Mouse (Mus musculus) lung, postnatal 0 days (tissue): ENCODE measurements around the gene Abhd17c. TPM values are rescaled to one million over a fixed set of nuclear protein-coding genes. Genes with fewer than 3 reads are reported as not detected.

Source experiments
- ATAC-seq: fragments of 200-750 bp; cut with Nextera tagmentation; 2 replicates; pipeline ENCODE4 v1.8.0; 2017; ENCODE audit warnings: moderate library complexity
- DNase-seq: peaks from one replicate; pipeline ENCODE4 v3.0.0-alpha.2; 2016; ENCODE audit warnings: low spot score
- H3K27ac ChIP-seq: fragments of 300-500 bp; sonication (generic); 2 replicates; pipeline ENCODE4 v1.5.1; 2014; ENCODE audit warnings: antibody characterized with exemption, mild to moderate bottlenecking, low read length, mixed read lengths
- H3K27me3 ChIP-seq: fragments of 300-500 bp; sonication (generic); replicated peaks from 2 replicates; pipeline ENCODE4 v1.6.1; 2014; ENCODE audit warnings: low read length, mixed read lengths; ENCODE audit not compliant: insufficient read depth
- H3K36me3 ChIP-seq: fragments of 300-500 bp; sonication (generic); 2 replicates; pipeline ENCODE4 v1.6.1; 2014; ENCODE audit warnings: low read length, mixed read lengths; ENCODE audit not compliant: insufficient read depth
- H3K4me1 ChIP-seq: fragments of 300-500 bp; sonication (generic); 2 replicates; pipeline ENCODE4 v1.6.1; 2014; ENCODE audit warnings: antibody characterized with exemption, low read depth, low read length, mixed read lengths; ENCODE audit not compliant: insufficient read depth
- H3K4me2 ChIP-seq: fragments of 300-500 bp; sonication (generic); replicated peaks from 2 replicates; pipeline ENCODE4 v1.6.1; 2014; ENCODE audit warnings: low read depth, mild to moderate bottlenecking, low read length, moderate library complexity, mixed read lengths
- H3K4me3 ChIP-seq: fragments of 300-500 bp; sonication (generic); 2 replicates; pipeline ENCODE4 v1.5.1; 2014; ENCODE audit warnings: low read depth, low read length
- H3K9ac ChIP-seq: fragments of 300-500 bp; sonication (generic); replicated peaks from 2 replicates; pipeline ENCODE4 v1.6.1; 2014; ENCODE audit warnings: low read depth, mild to moderate bottlenecking
- H3K9me3 ChIP-seq: fragments of 300-500 bp; sonication (generic); 2 replicates; pipeline ENCODE4 v1.6.1; 2016; ENCODE audit warnings: low read length, mixed read lengths
- CTCF ChIP-seq: IDR thresholded peaks from 2 replicates; pipeline ENCODE4 v1.5.1; 2016; ENCODE audit warnings: antibody characterized with exemption, mild to moderate bottlenecking
- EP300 ChIP-seq: IDR thresholded peaks from 2 replicates; pipeline ENCODE4 v1.6.1; 2016; ENCODE audit warnings: antibody characterized with exemption, mild to moderate bottlenecking, control low read depth
- WGBS: fragments of 180-500 bp; shearing (Covaris S2); extraction: QIAGEN DNeasy Blood & Tissue Kit; methylation state at CpG from one replicate; pipeline ENCODE4 v1.1.7; 2014; 5-methylcytosine and 5-hydroxymethylcytosine counted together
- polyA plus RNA-seq: library from polyadenylated mRNA; unstranded; fragments of >200 nt; fragmentation: Nextera tagmentation; extraction: Ambion mirVana; gene quantifications from 2 replicates; pipeline ENCODE4 v1.2.1, GENCODE M21; 2015

The Abhd17c gene
- polyA plus RNA-seq: 91.3 and 104 TPM in 2 replicates

DNA sequence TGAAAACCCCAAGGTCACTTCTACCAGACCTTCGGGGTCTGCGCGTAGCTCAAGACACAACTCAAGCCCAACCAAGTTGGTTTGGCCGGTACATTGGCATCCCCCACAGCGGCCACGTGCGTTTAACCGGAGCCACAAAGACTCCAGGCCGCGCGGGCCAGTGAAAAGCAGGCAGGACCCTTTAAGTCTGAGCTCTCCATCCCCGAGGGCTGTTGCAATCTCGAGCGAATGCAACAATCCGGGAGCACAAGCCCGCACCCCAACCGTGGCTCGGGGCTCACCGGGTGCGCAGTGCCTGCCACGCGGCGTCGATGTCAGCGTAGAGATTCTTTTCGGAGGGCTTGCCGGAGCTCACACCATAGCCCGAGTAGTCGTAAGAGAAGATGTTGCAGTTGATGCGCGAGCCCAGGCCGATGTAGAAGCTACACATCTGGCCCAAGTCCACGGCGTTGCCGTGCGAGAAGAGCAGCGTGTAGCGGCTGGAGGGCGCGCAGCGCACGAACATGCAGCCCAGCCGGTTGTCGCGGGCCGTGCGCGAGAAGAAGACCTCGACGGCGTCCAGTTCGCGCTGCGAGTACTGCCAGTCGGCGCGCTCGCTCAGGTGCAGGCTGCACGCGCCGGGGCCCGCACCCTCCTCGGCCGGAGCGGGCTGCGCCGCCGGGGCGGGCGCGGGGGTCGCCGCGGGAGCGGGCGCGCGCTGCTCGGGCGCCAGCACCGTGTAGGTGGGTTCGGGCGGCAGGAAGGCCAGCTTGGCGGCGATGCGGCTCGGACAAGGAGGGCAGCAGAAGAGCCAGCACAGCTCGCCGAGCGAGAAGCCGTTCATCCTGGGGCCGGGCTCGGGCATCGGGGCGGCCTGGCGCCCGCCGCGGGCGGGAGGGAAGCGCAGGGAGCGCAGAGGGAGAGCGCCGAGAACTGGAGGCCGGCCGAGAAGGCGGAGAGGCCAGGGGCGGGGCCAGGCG lies at the start of gene Abhd17c:
Gene Abhd17c (minus strand): TSS at position 893 of the 959 bp plus-strand sequence.
- Histone ChIP-seq H3K4me2 (peak within 1 kb of the TSS; percentile 83), H3K4me3 (peak within 1 kb of the TSS; percentile 96), H3K27me3 (no peaks in the 10 kb centered on the region), H3K27ac (peak within 1 kb of the TSS; percentile 97), H3K4me1 (peaks cover 21% of the 10 kb centered on the region; the same call in 1 of the 2 replicates), H3K9me3 (no peaks in the 10 kb centered on the region), H3K9ac (peak within 1 kb of the TSS; percentile 82), H3K36me3 (no peaks in the 10 kb centered on the region)
- TF ChIP-seq EP300 (no peak), CTCF (no peak)
- WGBS: under 1% methylated on average over 76 of the region's 109 CpGs
- ATAC-seq (peak; percentile 39), DNase-seq (peak; percentile 53)

DNA sequence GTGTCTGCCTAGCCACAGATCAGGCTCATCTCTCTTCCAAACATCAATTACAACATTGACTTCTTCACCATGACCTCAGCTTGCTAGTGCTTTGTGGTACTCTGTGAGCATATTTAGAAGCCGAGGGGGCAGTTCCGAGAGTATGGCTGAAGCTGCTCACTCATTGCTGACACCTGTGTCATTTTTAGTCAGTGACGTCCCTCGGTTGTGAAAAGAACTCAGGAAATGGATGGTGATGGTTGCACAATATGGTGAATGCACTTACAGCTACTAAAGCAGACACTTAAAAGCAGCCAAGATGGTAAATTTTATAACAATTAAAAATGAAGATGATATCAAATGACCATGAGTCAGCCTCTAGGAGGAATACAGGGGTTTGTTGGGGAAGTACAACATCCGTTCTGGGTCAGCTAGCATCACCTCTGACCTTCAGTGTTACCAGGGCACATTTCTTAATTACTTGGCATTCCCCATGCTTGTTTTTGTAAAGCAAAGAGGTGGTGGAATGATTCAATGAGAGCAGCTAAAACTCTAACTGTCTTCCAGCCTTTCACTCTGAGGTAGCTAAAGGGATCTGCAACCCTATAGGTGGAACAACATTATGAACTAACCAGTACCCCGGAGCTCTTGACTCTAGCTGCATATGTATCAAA lies 45.6 kb upstream of the Abhd17c start:
- Histone ChIP-seq H3K9me3 (no peaks in the 10 kb centered on the region), H3K4me2 (no peak overlapping the region), H3K36me3 (no peaks in the 10 kb centered on the region), H3K4me1 (no peaks in the 10 kb centered on the region), H3K27me3 (no peaks in the 10 kb centered on the region), H3K4me3 (no peak overlapping the region), H3K9ac (no peak overlapping the region), H3K27ac (no peak overlapping the region)
- 68% methylated on average over 6 of the region's 6 CpGs for WGBS
- no peak; the same call in 1 of the 2 replicates for TF ChIP-seq EP300
- TF ChIP-seq CTCF: no peak
- peak; percentile 55 for DNase-seq
- no peak for ATAC-seq

DNA sequence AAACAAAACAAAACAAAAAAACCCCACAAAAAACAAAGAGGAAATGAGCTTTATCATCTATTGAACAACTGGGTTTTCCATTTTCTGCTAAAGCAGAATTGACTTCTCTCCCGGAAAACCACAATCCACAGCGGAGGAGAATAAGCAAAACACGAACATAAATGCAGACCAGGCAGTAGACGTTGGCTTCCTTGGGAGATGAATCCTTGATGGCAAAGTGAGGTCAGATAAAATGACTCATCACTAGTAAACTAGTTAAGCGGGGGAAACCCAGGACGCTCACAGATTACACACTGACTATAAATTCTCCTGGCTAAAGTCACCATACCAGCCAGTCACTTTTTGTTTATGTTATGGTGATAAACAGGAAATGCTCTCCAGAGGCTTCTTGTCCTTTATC lies 44.5 kb upstream of the Abhd17c start:
- H3K4me2 ChIP-seq: no peak overlapping the region
- no peaks in the 10 kb centered on the region; the same call in 1 of the 2 replicates for H3K4me1 ChIP-seq
- H3K4me3 ChIP-seq: no peak overlapping the region
- H3K36me3 ChIP-seq: no peaks in the 10 kb centered on the region
- no peaks in the 10 kb centered on the region for H3K27me3 ChIP-seq
- WGBS: 63% methylated on average over 6 of the region's 6 CpGs
- TF ChIP-seq CTCF (no peak), EP300 (no peak)
- H3K27ac ChIP-seq: no peak overlapping the region
- DNase-seq: peak; percentile 10
- no peaks in the 10 kb centered on the region for H3K9me3 ChIP-seq
- ATAC-seq: no peak
- H3K9ac ChIP-seq: no peak overlapping the region

DNA sequence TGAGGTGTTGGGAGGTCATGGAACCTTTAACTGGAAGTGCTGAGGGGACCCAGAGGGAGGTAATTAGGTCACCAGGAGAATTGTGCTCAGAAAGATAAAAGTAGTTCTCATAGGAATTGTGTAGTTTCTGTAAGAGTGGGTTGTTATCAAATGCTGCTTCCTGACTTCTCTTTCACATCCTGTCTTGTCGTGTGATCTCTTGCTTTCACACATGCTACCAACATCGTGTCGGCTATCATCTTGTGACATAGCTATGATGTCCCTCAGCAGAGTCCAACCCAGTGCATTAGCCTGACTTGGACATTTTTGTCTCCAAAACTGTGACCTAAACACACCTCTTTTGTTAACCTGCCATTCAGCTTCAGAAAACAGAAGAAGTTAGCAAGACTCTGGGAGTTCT lies 40.6 kb upstream of the Abhd17c start:
- H3K36me3 ChIP-seq: no peaks in the 10 kb centered on the region
- H3K9me3 ChIP-seq: no peaks in the 10 kb centered on the region
- no peak overlapping the region for H3K4me2 ChIP-seq
- H3K9ac ChIP-seq: no peak overlapping the region
- no peak overlapping the region for H3K27ac ChIP-seq
- H3K4me1 ChIP-seq: no peaks in the 10 kb centered on the region; the same call in 1 of the 2 replicates
- ATAC-seq (no peak), DNase-seq (no peak)
- no peaks in the 10 kb centered on the region for H3K27me3 ChIP-seq
- no peak overlapping the region for H3K4me3 ChIP-seq
- TF ChIP-seq EP300: no peak
- 69% methylated on average over 3 of the region's 3 CpGs for WGBS

DNA sequence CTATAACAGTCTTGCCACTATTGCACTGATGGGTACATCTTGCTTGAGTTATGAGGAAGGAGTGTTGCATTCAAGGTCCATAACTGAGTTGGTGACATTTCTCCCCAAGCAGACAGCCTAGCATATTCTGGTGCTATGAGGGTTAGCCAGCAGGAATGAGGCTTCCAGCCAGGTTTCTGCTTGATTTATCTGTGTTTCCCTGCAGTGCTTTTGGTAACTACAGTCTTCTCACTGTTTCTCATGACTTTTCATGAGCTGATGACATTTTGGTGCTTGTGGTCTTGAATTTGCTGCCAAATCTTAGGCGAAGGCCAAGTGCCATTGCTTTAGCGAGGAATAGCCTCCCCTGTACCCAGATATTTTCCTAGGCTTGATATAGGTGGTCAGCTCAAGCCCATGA lies 39.8 kb upstream of the Abhd17c start:
- no peaks in the 10 kb centered on the region; the same call in 1 of the 2 replicates for H3K4me1 ChIP-seq
- H3K4me2 ChIP-seq: no peak overlapping the region
- H3K4me3 ChIP-seq: no peak overlapping the region
- no peaks in the 10 kb centered on the region for H3K36me3 ChIP-seq
- DNase-seq: no peak
- H3K9me3 ChIP-seq: no peaks in the 10 kb centered on the region
- H3K9ac ChIP-seq: no peak overlapping the region
- no peak for TF ChIP-seq CTCF
- TF ChIP-seq EP300: no peak
- 81% methylated on average over 2 of the region's 2 CpGs for WGBS
- H3K27me3 ChIP-seq: no peaks in the 10 kb centered on the region
- H3K27ac ChIP-seq: no peak overlapping the region
- ATAC-seq: no peak

DNA sequence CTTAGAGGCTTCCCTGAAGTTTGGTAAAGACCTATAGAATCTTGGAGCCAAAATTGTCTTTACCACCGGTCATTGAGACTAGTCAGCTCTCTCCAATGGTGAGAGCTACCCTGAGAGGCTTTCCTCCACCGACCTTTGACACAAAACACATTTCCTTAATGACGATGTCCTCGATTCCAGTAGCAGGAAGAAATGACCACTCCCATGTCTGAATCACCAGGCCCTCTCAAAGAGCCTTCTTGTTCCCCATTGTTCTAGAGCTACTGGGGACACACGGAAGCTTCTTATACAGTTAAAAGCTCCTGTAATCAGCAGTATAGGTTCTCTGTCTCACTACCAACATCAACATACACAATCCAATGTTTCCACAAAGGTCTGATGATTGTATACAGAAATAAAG lies 36.5 kb upstream of the Abhd17c start:
- DNase-seq (peak; percentile 61), ATAC-seq (peak; percentile 67)
- Histone ChIP-seq H3K4me1 (no peaks in the 10 kb centered on the region; the same call in 1 of the 2 replicates), H3K9ac (no peak overlapping the region), H3K27ac (0 out of 2 replicates have a peak overlapping the region, but pooled peaks have one; percentile 0), H3K9me3 (no peaks in the 10 kb centered on the region), H3K4me3 (no peak overlapping the region), H3K4me2 (no peak overlapping the region), H3K27me3 (no peaks in the 10 kb centered on the region), H3K36me3 (no peaks in the 10 kb centered on the region)
- WGBS: 49% methylated on average over 5 of the region's 5 CpGs
- TF ChIP-seq EP300: peak; percentile 71
- TF ChIP-seq CTCF: no peak
